Mouse (Mus musculus): ENCODE data around the gene 4930402H24Rik. TPM values are rescaled to one million over a fixed set of nuclear protein-coding genes. Genes with fewer than 3 reads are reported as not detected.

4930402H24Rik gene
- total and polyA plus RNA-seq, 3 experiments, result 6.1 to 6.2 TPM; not detected in 1

- no peak overlapping the region for H3K4me3 ChIP-seq (ENCODE audit: control insufficient read depth in 1 of 2, insufficient read depth in 1 of 2, low read depth in 2 of 2, low read length in 2 of 2)
- no peaks in the 10 kb centered on the region for H3K9me3 ChIP-seq (replicated peaks; ENCODE audit: insufficient read depth, low read length)
- H3K79me2 ChIP-seq (ENCODE audit: control insufficient read depth, insufficient read depth, low read length, poor library complexity), result no peaks in the 10 kb centered on the region
- no peaks in the 10 kb centered on the region for H3K27me3 ChIP-seq (ENCODE audit: control insufficient read depth in 1 of 2, insufficient read depth in 2 of 2, low read length in 2 of 2)
- TF ChIP-seq ZKSCAN1 (IDR thresholded peaks at IDR 0.05; ENCODE audit: low read depth, low read length), result no peak
- TF ChIP-seq NELFE (IDR thresholded peaks at IDR 0.05; ENCODE audit: low read depth, low read length), result peak; percentile 41; the same call in 1 of the 2 replicates
- no peak for TF ChIP-seq ELF1 (IDR thresholded peaks at IDR 0.05; ENCODE audit: low read depth, low read length)
- peak; percentile 61; the same call in 1 of the 2 replicates for TF ChIP-seq POLR2AphosphoS2 (IDR thresholded peaks at IDR 0.05; ENCODE audit: low read length)
- TF ChIP-seq GATA1 (IDR thresholded peaks at IDR 0.05; ENCODE audit: low read depth, low read length), result peak; percentile 46; the same call in 1 of the 2 replicates
- 0 out of 2 replicates have a peak, but pooled peaks have one; percentile 44 for TF ChIP-seq ETS1 (IDR thresholded peaks at IDR 0.05; ENCODE audit: low read depth, low read length)
- TF ChIP-seq POLR2A (IDR thresholded peaks at IDR 0.05; ENCODE audit: control insufficient read depth in 1 of 2, insufficient read depth in 1 of 2, low read depth in 1 of 2, low read length in 2 of 2, poor library complexity in 1 of 2), result 0 out of 4 replicates have a peak, but pooled peaks of 1 of the 2 experiments have one; percentile 46
- no peak for TF ChIP-seq ZNF384 (IDR thresholded peaks at IDR 0.05; ENCODE audit: low read depth, low read length)
- peak; percentile 88 for TF ChIP-seq TBP (IDR thresholded peaks at IDR 0.05; ENCODE audit: low read depth, low read length)
- no peak for TF ChIP-seq MAFK (IDR thresholded peaks at IDR 0.05; ENCODE audit: borderline replicate concordance, low read depth, low read length)
- no peak for TF ChIP-seq SIN3A (IDR thresholded peaks at IDR 0.05; ENCODE audit: low read length)
- peak; percentile 92 for TF ChIP-seq ZMIZ1 (IDR thresholded peaks at IDR 0.05; ENCODE audit: low read depth, low read length)
- peaks cover 2 to 3% of the 10 kb centered on the region in 2 experiments; a peak in 2 of 4 replicates for H3K4me1 ChIP-seq (ENCODE audit: control insufficient read depth in 1 of 2, insufficient read depth in 2 of 2, low read length in 2 of 2)
- H3K9ac ChIP-seq (ENCODE audit: control insufficient read depth, low read depth, low read length, poor library complexity, severe bottlenecking), result no peak overlapping the region
- H3K27ac ChIP-seq (ENCODE audit: control insufficient read depth, low read depth, low read length), result no peak overlapping the region
- H3K36me3 ChIP-seq (ENCODE audit: control insufficient read depth in 1 of 2, insufficient read depth in 2 of 2, low read length in 2 of 2), result peaks cover 0 to 2% of the 10 kb centered on the region in 2 experiments; a peak in 1 of 4 replicates
- peak; percentile 39 for DNase-seq (ENCODE audit: low read depth, low spot score)
Measured at GRCm38 (mm10) chr2:130851363-130852246, 54.6 kb downstream of the 4930402H24Rik start.

GRCm38 (mm10) chr2:130849688-130850087 is 56.5 kb downstream of the 4930402H24Rik start:
- TF ChIP-seq EP300 (IDR thresholded peaks at IDR 0.05; ENCODE audit: low read depth in 1 of 2, low read length in 2 of 2) (no peak), TBP (IDR thresholded peaks at IDR 0.05; ENCODE audit: low read depth, low read length) (no peak), CTCF (IDR thresholded peaks at IDR 0.05 in 2 of 3, conservative IDR thresholded peaks at IDR 0.05 in 1 of 3; ENCODE audit: control insufficient read depth in 1 of 3, insufficient read depth in 1 of 3, low read depth in 2 of 3, low read length in 3 of 3, poor library complexity in 1 of 3, severe bottlenecking in 1 of 3) (no peak), POLR2AphosphoS5 (IDR thresholded peaks at IDR 0.05; ENCODE audit: borderline replicate concordance, low read depth, low read length) (no peak), MAX (IDR thresholded peaks at IDR 0.05; ENCODE audit: low read length) (no peak), GABPA (IDR thresholded peaks at IDR 0.05; ENCODE audit: low read depth, low read length) (no peak), ZC3H11A (IDR thresholded peaks at IDR 0.05; ENCODE audit: low read depth, low read length) (no peak), POLR2A (IDR thresholded peaks at IDR 0.05; ENCODE audit: control insufficient read depth in 1 of 2, insufficient read depth in 1 of 2, low read depth in 1 of 2, low read length in 2 of 2, poor library complexity in 1 of 2) (no peak), SMC3 (IDR thresholded peaks at IDR 0.05; ENCODE audit: low read depth, low read length) (no peak), ZMIZ1 (IDR thresholded peaks at IDR 0.05; ENCODE audit: low read depth, low read length) (no peak), GATA1 (IDR thresholded peaks at IDR 0.05; ENCODE audit: low read depth, low read length) (no peak), ZNF384 (IDR thresholded peaks at IDR 0.05; ENCODE audit: low read depth, low read length) (no peak), MAFK (IDR thresholded peaks at IDR 0.05; ENCODE audit: borderline replicate concordance, low read depth, low read length) (no peak), MEF2A (IDR thresholded peaks at IDR 0.05; ENCODE audit: extremely low read depth, insufficient replicate concordance, low read depth, low read length, poor library complexity, severe bottlenecking) (no peak), BHLHE40 (IDR thresholded peaks at IDR 0.05; ENCODE audit: borderline replicate concordance, low read depth, low read length) (no peak), CHD2 (IDR thresholded peaks at IDR 0.05; ENCODE audit: low read length) (no peak)
- Histone ChIP-seq H3K9ac (ENCODE audit: control insufficient read depth, low read depth, low read length, poor library complexity, severe bottlenecking) (no peak overlapping the region), H3K79me2 (ENCODE audit: control insufficient read depth, insufficient read depth, low read length, poor library complexity) (no peaks in the 10 kb centered on the region), H3K27ac (ENCODE audit: control insufficient read depth, low read depth, low read length) (no peak overlapping the region), H3K36me3 (ENCODE audit: control insufficient read depth in 1 of 2, insufficient read depth in 2 of 2, low read length in 2 of 2) (peaks cover 0 to 2% of the 10 kb centered on the region in 2 experiments; a peak in 1 of 4 replicates), H3K9me3 (replicated peaks; ENCODE audit: insufficient read depth, low read length) (no peaks in the 10 kb centered on the region), H3K27me3 (ENCODE audit: control insufficient read depth in 1 of 2, insufficient read depth in 2 of 2, low read length in 2 of 2) (no peaks in the 10 kb centered on the region; a peak in 1 of 4 replicates), H3K4me3 (ENCODE audit: control insufficient read depth in 1 of 2, insufficient read depth in 1 of 2, low read depth in 2 of 2, low read length in 2 of 2) (no peak overlapping the region), H3K4me1 (ENCODE audit: control insufficient read depth in 1 of 2, insufficient read depth in 2 of 2, low read length in 2 of 2) (peaks cover 2 to 3% of the 10 kb centered on the region in 2 experiments; a peak in 2 of 4 replicates)
- DNase-seq (ENCODE audit: low read depth, low spot score), result no peak
